Mouse (Mus musculus): Measurements from ENCODE around the gene Lrrc19.
"Not testable (repeated sequence)": the region's sequence is repeated elsewhere in the genome, so short reads cannot be mapped to it uniquely, and the experiment has no call there.

Lrrc19 gene

GRCm38 (mm10) chr4:94649920-94650319, at the start of gene Lrrc19:
Gene Lrrc19, minus strand, starts transcription at chr4:94650144.
- DNase-seq (ENCODE audit: low spot score in 2 of 2) = no peak

DNA sequence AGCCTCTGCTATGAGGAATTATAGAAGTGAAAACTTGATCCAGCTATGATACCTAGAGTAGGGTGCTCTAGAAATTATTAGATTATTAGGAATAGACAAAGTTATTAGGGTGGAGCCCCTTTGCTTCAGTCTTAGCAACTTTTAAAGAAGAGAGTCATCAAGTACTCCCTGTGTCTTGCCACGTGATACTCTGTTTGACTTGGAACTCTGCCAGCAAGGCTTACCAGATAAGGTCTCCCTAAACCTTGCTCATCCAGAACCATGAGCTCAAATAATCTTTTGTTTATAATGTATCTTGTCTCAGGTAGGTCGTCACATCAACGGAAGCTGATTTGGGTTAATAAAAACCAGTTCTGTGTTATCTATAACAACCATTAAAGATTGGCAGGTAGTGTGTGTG, 46.4 kb upstream of the Lrrc19 start:
- DNase-seq (ENCODE audit: low spot score in 2 of 2) = no peak

GRCm38 (mm10) chr4:94692175-94692574, 42.2 kb upstream of the Lrrc19 start:
- no peak for DNase-seq (ENCODE audit: low spot score in 2 of 2)

DNA sequence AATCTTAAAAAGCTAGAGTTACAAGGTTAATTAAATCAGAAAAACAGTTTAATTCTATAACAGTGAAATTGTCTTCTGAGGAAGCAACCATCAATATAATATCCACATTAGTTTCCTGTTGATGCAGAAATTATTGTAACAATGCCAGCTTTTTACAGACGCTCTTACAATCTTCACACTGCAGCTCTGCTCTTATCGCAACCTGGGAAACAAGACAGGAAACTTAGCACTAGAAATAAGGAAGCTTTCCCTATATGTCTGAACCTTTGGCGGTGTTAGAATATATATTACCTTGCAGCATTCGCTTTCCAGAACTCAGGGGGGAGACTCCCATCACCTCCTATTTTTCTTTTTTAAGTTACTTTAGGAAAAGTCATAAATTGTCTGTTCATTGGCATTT, 41.1 kb upstream of the Lrrc19 start:
- DNase-seq (ENCODE audit: low spot score in 2 of 2) = no peak

DNA sequence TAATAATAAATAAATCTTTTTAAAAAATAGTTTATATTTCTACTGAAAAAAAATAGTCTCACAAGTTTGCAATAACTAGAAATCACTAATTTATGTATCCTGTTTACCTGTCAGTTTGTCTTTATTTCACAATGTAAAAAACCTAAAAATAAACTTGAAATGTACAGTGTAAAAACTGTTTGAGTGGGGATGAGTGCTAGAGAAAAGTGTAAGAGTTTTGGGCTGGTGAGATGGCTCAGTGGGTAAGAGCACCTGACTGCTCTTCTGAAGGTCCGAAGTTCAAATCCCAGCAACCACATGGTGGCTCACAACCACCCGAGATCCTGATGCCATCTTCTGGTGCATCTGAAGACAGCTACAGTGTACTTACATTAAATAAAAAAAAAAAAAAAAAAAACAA, 39.9 kb upstream of the Lrrc19 start:
- not testable (repeated sequence) for DNase-seq (ENCODE audit: low spot score in 2 of 2)

DNA sequence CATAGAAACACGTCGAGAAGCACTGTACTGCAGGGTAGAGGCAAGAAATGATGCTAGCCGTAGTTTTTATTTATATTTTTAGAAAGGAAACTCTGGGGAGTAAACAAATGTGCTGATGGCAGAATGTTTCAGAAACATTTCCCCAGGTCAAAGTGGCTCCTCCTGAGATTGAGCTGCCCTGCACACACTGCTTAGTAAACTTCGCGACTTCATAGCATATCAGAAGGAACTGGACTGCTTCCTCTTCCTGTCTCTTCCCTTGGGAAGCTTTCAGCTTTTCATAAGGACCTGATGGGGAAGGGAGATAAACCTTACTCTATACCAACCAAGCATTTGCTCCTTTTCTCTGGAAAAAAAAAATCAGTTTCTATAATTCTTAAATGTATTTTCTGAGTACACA, 33.4 kb upstream of the Lrrc19 start:
- peak; percentile 20 to 65 for DNase-seq (ENCODE audit: low spot score in 2 of 2)

DNA sequence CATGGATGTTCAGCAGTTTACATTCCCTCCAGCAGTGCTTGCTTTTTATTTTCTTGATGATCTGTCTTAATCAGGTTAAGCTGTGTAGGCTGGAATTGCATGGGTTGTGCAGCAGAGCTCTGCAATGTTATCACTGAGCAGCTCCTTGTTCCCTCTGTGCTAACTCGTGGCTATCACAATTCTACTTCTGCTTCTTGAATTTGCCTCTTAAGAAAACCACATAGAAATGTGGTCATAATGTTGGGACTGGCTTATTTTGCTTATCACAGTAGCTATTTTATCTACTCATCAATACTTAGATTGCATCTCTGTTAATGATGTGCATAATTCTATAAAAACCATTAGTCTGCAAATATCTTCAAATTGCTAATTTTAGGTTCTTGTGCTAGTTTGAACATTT, 32.1 kb upstream of the Lrrc19 start:
- DNase-seq (ENCODE audit: low spot score in 2 of 2) = no peak

DNA sequence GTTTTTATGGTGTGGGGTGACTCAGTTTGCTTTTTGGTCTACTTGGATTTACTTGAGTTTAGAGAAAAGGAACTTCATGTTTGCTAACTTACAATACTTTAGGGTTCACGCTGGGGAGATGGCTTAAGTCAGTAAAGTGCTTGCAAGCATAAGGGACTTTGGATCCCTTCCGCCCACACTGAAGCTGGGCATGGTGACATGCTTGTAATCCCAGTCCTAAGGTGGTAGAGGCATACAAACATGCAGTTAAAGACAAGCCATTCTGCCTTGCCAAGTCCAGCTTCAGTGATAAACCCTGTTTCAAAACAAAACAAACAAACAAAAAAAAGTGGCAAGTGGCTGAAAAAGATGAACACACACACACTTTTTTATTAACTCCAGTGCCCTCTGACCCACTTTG, 31.2 kb upstream of the Lrrc19 start:
- DNase-seq (ENCODE audit: low spot score in 2 of 2) = no peak

DNA sequence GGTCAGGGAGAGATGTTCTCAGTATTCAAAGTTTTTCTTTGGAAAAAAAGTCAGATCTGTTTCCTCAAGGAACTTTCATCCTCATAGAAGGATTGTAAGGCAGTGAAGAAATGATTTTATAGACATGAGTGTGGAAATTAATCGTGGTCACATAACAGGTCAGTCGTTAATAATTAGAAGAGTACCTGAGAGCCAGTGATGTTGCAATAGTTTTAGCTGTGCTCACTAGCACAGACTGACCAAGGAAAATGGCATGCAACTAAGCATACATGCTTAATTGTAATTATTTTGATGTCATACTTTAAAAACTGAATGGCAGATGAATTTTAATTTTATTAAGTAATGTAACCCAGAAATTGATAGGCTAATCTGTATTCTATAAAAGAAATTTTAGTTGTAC, 30.7 kb upstream of the Lrrc19 start:
- no peak for DNase-seq (ENCODE audit: low spot score in 2 of 2)

DNA sequence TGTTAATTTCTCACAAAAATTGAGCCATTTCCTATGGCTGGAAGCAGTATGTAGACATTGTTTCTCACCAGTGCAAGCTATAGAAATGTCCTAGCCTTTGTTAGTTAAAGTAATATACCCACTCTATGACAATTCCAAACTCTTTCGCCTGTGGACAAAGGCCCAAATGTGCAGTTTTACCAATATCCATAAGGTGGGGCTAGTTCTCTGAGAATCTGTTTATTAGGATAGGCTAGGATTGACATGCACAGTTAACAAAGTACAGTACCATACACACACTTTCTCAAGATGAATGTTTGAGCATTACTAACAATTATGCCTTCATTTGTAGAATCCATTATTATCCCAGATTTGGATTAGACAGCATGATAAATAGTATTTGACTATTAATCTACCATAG, 19.8 kb upstream of the Lrrc19 start:
- peak; percentile 28 to 40 for DNase-seq (ENCODE audit: low spot score in 2 of 2)

GRCm38 (mm10) chr4:94650426-94651175, 657 bp upstream of the Lrrc19 start:
- not testable (repeated sequence) for DNase-seq (ENCODE audit: low spot score in 2 of 2)

- no peak for DNase-seq (ENCODE audit: low spot score in 2 of 2)
These were observed 6.8 kb downstream of the Lrrc19 start for GRCm38 (mm10) chr4:94643141-94643540.

DNA sequence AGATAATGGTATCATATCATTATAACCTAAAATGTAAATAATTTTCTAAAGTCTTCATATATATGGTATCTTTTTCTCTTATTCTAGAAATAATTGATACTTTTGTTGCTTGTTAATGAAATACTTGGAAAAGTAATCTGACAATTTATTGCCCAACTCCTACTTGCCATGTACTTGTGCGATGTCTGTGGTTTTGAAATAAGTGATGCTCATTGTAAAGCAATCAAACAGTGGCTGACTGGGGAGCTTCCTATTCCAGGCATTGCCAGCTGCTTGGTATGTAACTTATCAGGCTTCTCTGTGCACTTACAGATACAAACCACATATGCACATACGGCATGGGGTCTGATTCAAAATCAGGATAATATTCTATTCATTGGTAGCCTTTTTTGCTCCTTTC, 29.9 kb downstream of the Lrrc19 start:
- DNase-seq (ENCODE audit: low spot score in 2 of 2) = no peak

- no peak for DNase-seq (ENCODE audit: low spot score in 2 of 2)
These were observed 35.3 kb downstream of the Lrrc19 start for GRCm38 (mm10) chr4:94614627-94615006.

GRCm38 (mm10) chr4:94613972-94614626, 35.8 kb downstream of the Lrrc19 start, which contains the start of gene Ift74:
Gene Ift74, plus strand, starts transcription at chr4:94614491.
- DNase-seq (ENCODE audit: low spot score in 2 of 2) = peak; percentile 91 to 93

DNA sequence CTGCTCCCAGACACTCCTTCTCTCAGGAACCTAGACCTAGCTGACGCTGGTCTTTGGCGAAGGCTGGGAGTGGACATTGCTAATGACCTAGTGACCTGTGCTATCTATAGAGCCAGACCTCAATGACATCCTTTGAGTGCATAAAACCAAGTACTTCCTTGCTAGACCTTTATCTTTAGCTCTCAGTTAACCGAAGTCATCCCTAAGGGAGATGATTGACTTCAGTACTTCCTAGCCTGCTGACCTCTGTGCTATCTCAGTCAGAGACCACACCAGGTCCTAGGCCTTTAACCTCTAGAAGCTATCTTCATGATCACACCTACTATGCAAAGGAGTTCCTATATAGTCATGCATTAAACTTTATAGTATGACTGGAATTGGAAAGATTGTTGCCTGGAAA, 39.6 kb downstream of the Lrrc19 start:
- no peak for DNase-seq (ENCODE audit: low spot score in 2 of 2)

GRCm38 (mm10) chr4:94605591-94605990, 44.4 kb downstream of the Lrrc19 start:
- DNase-seq (ENCODE audit: low spot score in 2 of 2) = no peak

DNA sequence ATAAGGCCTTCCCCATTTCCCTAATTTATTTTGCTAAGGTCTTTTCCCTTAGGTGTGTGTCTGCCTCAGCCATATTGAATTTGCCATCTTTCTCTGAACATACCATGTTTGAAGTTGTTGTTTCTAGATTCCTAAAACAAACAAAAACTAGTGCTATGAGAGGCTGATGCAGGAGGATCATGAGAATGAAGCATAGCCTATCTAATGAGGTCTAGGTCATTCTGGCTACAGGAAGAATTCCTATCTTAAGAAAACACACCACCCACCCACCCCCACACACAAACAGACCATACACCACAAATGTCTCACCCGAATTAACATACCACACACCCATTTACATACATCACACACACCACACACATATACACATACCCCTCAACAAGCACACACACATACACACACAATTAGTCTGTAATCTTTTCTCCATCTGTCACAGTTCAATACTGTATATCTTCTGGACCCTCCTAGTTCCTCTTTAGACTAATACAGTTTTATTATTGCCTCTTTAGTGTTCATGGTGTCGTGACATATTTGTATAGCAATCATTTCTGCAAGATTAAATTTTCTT, 45.4 kb downstream of the Lrrc19 start:
- DNase-seq (ENCODE audit: low spot score in 2 of 2) = no peak

- DNase-seq (ENCODE audit: low spot score in 2 of 2) = peak; percentile 87 to 91
These were observed 46.8 kb downstream of the Lrrc19 start, which contains the start of gene Plaa for GRCm38 (mm10) chr4:94603031-94603629. Gene Plaa, minus strand, starts transcription at chr4:94603244.

GRCm38 (mm10) chr4:94602496-94603030, 47.4 kb downstream of the Lrrc19 start:
- DNase-seq (ENCODE audit: low spot score in 2 of 2) = no peak

DNA sequence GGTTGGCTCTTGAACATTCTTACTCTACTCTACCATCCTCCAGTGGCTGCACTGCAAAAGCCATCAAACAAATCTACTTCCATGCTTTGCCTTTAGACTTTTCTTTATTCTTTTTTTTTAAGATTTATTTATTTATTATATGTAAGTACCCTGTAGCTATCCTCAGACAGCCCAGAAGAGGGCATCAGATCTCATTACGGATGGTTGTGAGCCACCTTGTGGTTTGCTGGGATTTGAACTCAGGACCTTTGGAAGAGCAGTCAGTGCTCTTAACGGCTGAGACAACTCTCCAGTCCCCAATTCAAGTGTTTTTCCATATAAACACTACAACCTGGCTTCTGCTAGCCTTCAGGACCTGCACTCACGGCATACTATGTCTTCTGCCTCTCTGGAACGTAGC, 48.5 kb downstream of the Lrrc19 start:
- no peak for DNase-seq (ENCODE audit: low spot score in 2 of 2)

DNA sequence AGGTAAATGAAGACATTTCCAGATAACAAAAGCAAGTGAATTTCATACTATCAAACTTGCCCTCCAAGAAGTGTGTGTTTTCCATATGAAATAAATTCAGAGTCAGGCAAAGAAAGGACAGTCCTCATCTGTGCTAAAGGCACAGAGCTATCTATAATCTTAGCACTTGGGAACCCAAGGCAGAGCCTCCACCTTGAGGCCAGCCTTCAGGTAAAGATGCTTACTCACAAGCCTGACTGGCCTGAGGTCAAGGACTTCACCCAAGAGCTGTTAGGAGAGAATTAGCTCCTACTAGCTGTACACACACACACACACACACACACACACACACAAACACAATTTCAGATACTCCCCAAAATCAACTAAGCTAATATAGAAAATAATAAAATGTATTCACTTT, 57.2 kb downstream of the Lrrc19 start:
- no peak for DNase-seq (ENCODE audit: low spot score in 2 of 2)

Measured in heart, adult 9 months (tissue).